Mouse (Mus musculus): ENCODE measurements around the gene Serpina1a.
"Not testable (repeated sequence)": the region's sequence is repeated elsewhere in the genome, so short reads cannot be mapped to it uniquely, and the experiment has no call there.

- not testable (repeated sequence) for TF ChIP-seq POLR2A (IDR thresholded peaks at IDR 0.05; ENCODE audit: insufficient read depth, low read depth, low read length); CTCF (IDR thresholded peaks at IDR 0.05); EP300 (IDR thresholded peaks at IDR 0.05; ENCODE audit: insufficient read depth, low read depth, low read length)
These were observed 45.8 kb upstream of the Serpina1a start for GRCm38 (mm10) chr12:103909181-103909580.
